Mouse (Mus musculus) olfactory bulb, adult 2 months (tissue): ENCODE results near the gene C1qtnf6. TPM values are rescaled to one million over a fixed set of nuclear protein-coding genes. Genes with fewer than 3 reads are reported as not detected.

Experiments used
- H3K27ac ChIP-seq: fragments of 200-500 bp; 2 replicates; pipeline ENCODE4 v1.5.1; 2012; ENCODE audit warnings: low read depth, low read length; ENCODE audit not compliant: insufficient read depth
- H3K4me1 ChIP-seq: fragments of 200-500 bp; 2 replicates; pipeline ENCODE4 v1.6.1; 2012; ENCODE audit warnings: low read length; ENCODE audit not compliant: control insufficient read depth, insufficient read depth
- H3K4me3 ChIP-seq: fragments of 200-500 bp; 2 replicates; pipeline ENCODE4 v1.5.1; 2012; ENCODE audit warnings: mild to moderate bottlenecking, low read depth, low read length, moderate library complexity; ENCODE audit not compliant: insufficient read depth
- CTCF ChIP-seq: fragments of 200-500 bp; IDR thresholded peaks from 2 replicates; pipeline ENCODE4 v1.5.1; 2012; ENCODE audit warnings: low read depth, mild to moderate bottlenecking, low read length, moderate library complexity; ENCODE audit not compliant: insufficient read depth
- POLR2A ChIP-seq: fragments of 200-500 bp; IDR thresholded peaks from 2 replicates; pipeline ENCODE4 v1.6.1; 2012; ENCODE audit warnings: mild to moderate bottlenecking, low read depth, low read length, moderate library complexity; ENCODE audit not compliant: insufficient read depth
- WGBS: fragments of 180-500 bp; shearing (Covaris S2); methylation state at CpG from one replicate; pipeline ENCODE4 v1.1.7; 2018; 5-methylcytosine and 5-hydroxymethylcytosine counted together
- polyA plus RNA-seq: library from polyadenylated mRNA; stranded (reverse); fragments of >200 nt; gene quantifications from 2 replicates; pipeline ENCODE4 v1.2.4, GENCODE M21; 2012; ENCODE audit warnings: low replicate concordance; ENCODE audit not compliant: missing spikeins, insufficient read depth, insufficient read length

The C1qtnf6 gene
- not detected in 2 replicates for polyA plus RNA-seq

GRCm38 (mm10) chr15:78530671-78531450 lies at the start of gene C1qtnf6:
Gene C1qtnf6 (minus strand): TSS chr15:78531416.
- Histone ChIP-seq H3K27ac (peak within 1 kb of the TSS; percentile 92), H3K4me1 (peaks cover 37% of the 10 kb centered on the region), H3K4me3 (peak within 1 kb of the TSS; percentile 31)
- no peak for TF ChIP-seq POLR2A
- no peak for TF ChIP-seq CTCF
- 58% methylated on average over 17 of the region's 17 CpGs for WGBS

GRCm38 (mm10) chr15:78576284-78576810 lies 45.1 kb upstream of the C1qtnf6 start:
- H3K4me3 ChIP-seq: no peak overlapping the region
- WGBS: 68% methylated on average over 4 of the region's 4 CpGs
- no peak overlapping the region for H3K27ac ChIP-seq
- peaks cover 16% of the 10 kb centered on the region for H3K4me1 ChIP-seq
- TF ChIP-seq CTCF: no peak
- TF ChIP-seq POLR2A: no peak

GRCm38 (mm10) chr15:78572658-78573397 lies 41.6 kb upstream of the C1qtnf6 start, which contains the start of gene Rac2:
Gene Rac2 (minus strand): TSS chr15:78572783.
- 81% methylated on average over 8 of the region's 8 CpGs for WGBS
- TF ChIP-seq POLR2A: no peak
- no peak for TF ChIP-seq CTCF
- H3K4me1 ChIP-seq: peaks cover 10% of the 10 kb centered on the region; the same call in 1 of the 2 replicates
- no peak within 1 kb of the TSS for H3K27ac ChIP-seq
- H3K4me3 ChIP-seq: peak within 1 kb of the TSS; percentile 15; the same call in 1 of the 2 replicates

GRCm38 (mm10) chr15:78572270-78572600 lies 41.0 kb upstream of the C1qtnf6 start:
- 90% methylated on average over 5 of the region's 5 CpGs for WGBS
- H3K4me1 ChIP-seq: peaks cover 12% of the 10 kb centered on the region; the same call in 1 of the 2 replicates
- TF ChIP-seq POLR2A: no peak
- TF ChIP-seq CTCF: no peak
- peak overlapping the region; percentile 15; the same call in 1 of the 2 replicates for H3K4me3 ChIP-seq
- no peak overlapping the region for H3K27ac ChIP-seq

- peaks cover 12% of the 10 kb centered on the region; the same call in 1 of the 2 replicates for H3K4me1 ChIP-seq
- 83% methylated on average over 16 of the region's 16 CpGs for WGBS
- no peak overlapping the region for H3K27ac ChIP-seq
- TF ChIP-seq POLR2A (no peak), CTCF (no peak)
- peak overlapping the region; percentile 15; the same call in 1 of the 2 replicates for H3K4me3 ChIP-seq
Measured at GRCm38 (mm10) chr15:78571554-78572269, 40.5 kb upstream of the C1qtnf6 start.

GRCm38 (mm10) chr15:78570170-78570569 lies 39.0 kb upstream of the C1qtnf6 start:
- TF ChIP-seq POLR2A (no peak), CTCF (no peak)
- Histone ChIP-seq H3K27ac (no peak overlapping the region), H3K4me1 (peaks cover 12% of the 10 kb centered on the region; the same call in 1 of the 2 replicates), H3K4me3 (no peak overlapping the region)
- 96% methylated on average over 5 of the region's 5 CpGs for WGBS

- 73% methylated on average over 9 of the region's 9 CpGs for WGBS
- TF ChIP-seq POLR2A (no peak), CTCF (no peak)
- Histone ChIP-seq H3K4me1 (peaks cover 11% of the 10 kb centered on the region; the same call in 1 of the 2 replicates), H3K4me3 (no peak overlapping the region), H3K27ac (no peak overlapping the region)
Measured at GRCm38 (mm10) chr15:78567608-78568120, 36.4 kb upstream of the C1qtnf6 start.
